Mouse (Mus musculus): ENCODE measurements at regions not wholly inside any gene's neighbourhood (a gene's known extent, or its start where the extent isn't known, plus 50 kb on each side); places are given as distances from the start of the nearest gene placed in this dataset.

DNA sequence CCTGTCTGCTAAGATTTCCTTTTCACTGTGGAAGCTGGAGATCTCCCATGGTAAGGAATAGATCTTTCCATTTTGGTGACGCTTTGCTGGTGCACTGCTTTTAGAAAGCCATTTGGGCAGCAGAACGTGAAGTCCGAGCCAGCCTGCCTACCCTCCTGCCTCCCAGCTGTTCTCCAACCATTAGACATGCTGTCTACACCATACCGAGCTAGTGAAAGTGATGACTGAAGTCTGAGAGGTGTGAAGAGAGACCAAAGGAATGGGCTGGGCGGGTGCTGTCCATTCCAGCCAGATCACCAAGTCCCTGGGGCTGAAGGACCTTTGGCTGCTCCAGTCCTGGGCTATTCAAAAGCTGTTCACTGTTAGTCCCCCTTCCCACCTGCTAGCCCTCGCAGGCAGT, 360.3 kb upstream of the Gm5148 start:
- H3K4me1 ChIP-seq (ENCODE audit: control insufficient read depth, insufficient read depth, low read length) = no peaks in the 10 kb centered on the region
- TF ChIP-seq POLR2A (IDR thresholded peaks at IDR 0.05; ENCODE audit: borderline replicate concordance, extremely low read depth, low read depth, low read length) = no peak
- TF ChIP-seq CTCF (IDR thresholded peaks at IDR 0.05; ENCODE audit: insufficient read depth, low read length) = no peak
- WGBS = 66% methylated on average over 6 of the region's 6 CpGs
- H3K4me3 ChIP-seq (replicated peaks; ENCODE audit: extremely low read depth, low read depth, low read length) = no peak overlapping the region
- no peak for DNase-seq

DNA sequence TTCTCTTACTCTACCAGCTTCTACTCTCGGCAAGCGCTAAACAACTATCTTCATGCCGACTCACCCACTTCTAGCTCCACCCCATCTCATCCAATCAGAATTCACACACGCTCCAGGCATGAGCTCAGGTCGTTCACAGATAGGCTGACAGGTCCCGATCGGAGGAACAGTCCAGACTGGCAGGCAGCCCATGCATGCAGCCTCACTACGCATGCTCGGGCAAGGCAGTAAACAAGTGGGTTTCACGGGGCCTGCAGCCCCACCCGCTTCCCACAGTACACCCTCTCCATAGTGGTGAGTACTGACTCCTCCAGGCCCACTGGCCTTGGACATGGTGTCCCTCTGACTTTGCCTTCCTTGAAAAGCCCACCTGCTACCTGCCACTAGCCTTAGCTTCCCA, 358.1 kb upstream of the Gm5148 start:
- no peaks in the 10 kb centered on the region for H3K4me1 ChIP-seq (ENCODE audit: control insufficient read depth, insufficient read depth, low read length)
- no peak for TF ChIP-seq CTCF (IDR thresholded peaks at IDR 0.05; ENCODE audit: insufficient read depth, low read length)
- no peak for TF ChIP-seq POLR2A (IDR thresholded peaks at IDR 0.05; ENCODE audit: borderline replicate concordance, extremely low read depth, low read depth, low read length)
- no peak overlapping the region for H3K4me3 ChIP-seq (replicated peaks; ENCODE audit: extremely low read depth, low read depth, low read length)
- DNase-seq = no peak
- WGBS = 79% methylated on average over 11 of the region's 11 CpGs

DNA sequence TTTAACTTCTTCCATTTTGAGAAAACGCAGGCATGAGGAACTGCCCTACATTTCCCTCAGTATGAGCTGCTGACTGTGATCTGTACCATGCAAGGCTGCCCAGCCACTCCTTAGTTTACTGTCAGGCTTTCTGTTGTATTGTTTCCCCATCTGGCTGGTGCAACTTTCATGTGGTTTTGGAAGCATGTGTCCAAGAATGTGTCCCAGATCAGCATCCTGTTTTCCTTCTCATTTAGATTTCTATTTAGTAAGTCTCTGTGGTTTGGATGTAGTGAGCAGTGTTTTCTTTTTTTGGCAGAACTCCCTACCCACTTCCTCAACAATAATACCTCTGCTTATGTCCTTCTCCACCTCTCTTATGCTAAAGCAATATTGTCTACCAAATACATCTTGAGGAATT, 352.5 kb upstream of the Gm5148 start:
- 44% methylated on average over 1 of the region's 1 CpGs for WGBS
- Histone ChIP-seq H3K4me1 (ENCODE audit: control insufficient read depth, insufficient read depth, low read length) (no peaks in the 10 kb centered on the region), H3K4me3 (replicated peaks; ENCODE audit: extremely low read depth, low read depth, low read length) (no peak overlapping the region)
- no peak for DNase-seq
- TF ChIP-seq CTCF (IDR thresholded peaks at IDR 0.05; ENCODE audit: insufficient read depth, low read length) (no peak), POLR2A (IDR thresholded peaks at IDR 0.05; ENCODE audit: borderline replicate concordance, extremely low read depth, low read depth, low read length) (no peak)

DNA sequence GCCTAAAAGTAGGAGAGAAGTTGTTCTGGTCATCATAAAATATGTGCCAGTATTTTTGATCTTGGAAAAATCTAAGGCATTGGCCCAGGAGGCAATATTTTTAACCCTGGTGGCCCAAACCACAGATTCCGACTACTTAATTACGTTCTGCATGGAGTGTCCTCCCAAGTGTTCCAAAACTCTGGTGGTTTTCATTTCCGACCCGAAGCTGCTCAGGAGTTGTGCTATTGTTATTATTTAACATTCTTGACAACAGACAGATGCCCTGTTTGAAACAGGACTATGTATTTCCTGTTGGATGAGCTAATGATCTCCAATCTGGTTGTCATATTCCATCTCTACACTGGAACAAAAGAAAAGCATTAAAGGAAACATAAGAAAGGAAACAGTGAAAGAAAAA, 349.7 kb upstream of the Gm5148 start:
- Histone ChIP-seq H3K4me1 (ENCODE audit: control insufficient read depth, insufficient read depth, low read length) (no peaks in the 10 kb centered on the region), H3K4me3 (replicated peaks; ENCODE audit: extremely low read depth, low read depth, low read length) (no peak overlapping the region)
- WGBS = 55% methylated on average over 4 of the region's 4 CpGs
- TF ChIP-seq CTCF (IDR thresholded peaks at IDR 0.05; ENCODE audit: insufficient read depth, low read length) (no peak), POLR2A (IDR thresholded peaks at IDR 0.05; ENCODE audit: borderline replicate concordance, extremely low read depth, low read depth, low read length) (no peak)
- no peak for DNase-seq

DNA sequence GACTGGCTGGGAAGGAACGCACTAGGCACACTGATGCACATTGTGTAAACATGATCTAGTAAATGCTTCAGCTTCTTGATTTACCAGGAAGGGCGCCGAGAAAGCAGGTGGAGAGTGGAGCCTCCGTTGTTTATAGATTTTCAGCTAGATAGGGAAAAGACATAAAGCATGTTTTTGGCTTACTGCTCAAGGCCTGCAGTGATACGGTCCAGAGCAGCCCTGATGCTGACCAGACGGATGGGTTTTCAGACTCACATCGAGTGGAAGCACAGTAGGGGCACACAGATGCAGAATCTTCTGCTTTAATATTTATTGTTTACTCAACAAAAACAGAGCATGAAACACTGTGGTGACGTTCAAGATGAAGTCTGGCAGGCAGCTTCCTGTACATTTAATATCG, 331.3 kb upstream of the Gm5148 start:
- H3K4me1 ChIP-seq (ENCODE audit: control insufficient read depth, insufficient read depth, low read length) = no peaks in the 10 kb centered on the region
- 49% methylated on average over 9 of the region's 9 CpGs for WGBS
- TF ChIP-seq POLR2A (IDR thresholded peaks at IDR 0.05; ENCODE audit: borderline replicate concordance, extremely low read depth, low read depth, low read length) = no peak
- TF ChIP-seq CTCF (IDR thresholded peaks at IDR 0.05; ENCODE audit: insufficient read depth, low read length) = no peak
- DNase-seq = no peak
- no peak overlapping the region for H3K4me3 ChIP-seq (replicated peaks; ENCODE audit: extremely low read depth, low read depth, low read length)

DNA sequence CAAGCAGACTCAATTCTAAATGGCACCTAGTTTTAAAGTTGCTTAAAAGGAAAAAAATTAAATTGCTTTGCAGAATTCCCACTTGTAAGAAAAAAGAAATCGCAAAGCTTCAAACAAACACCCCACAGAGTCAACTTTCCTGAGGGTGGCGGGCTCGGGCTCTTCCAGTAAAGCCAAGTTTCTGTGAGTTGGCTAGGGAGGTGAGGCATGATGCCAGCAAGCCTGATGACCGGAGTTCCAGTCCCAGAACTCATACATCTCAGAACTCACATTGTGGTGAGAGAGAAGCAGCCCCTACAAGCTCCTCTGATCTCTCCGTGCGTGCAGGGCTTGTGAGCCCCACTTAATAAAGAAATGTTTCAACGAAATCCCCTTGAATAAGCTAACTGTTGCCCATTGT, 328.7 kb upstream of the Gm5148 start:
- TF ChIP-seq CTCF (IDR thresholded peaks at IDR 0.05; ENCODE audit: insufficient read depth, low read length) (no peak), POLR2A (IDR thresholded peaks at IDR 0.05; ENCODE audit: borderline replicate concordance, extremely low read depth, low read depth, low read length) (no peak)
- DNase-seq = no peak
- no peaks in the 10 kb centered on the region for H3K4me1 ChIP-seq (ENCODE audit: control insufficient read depth, insufficient read depth, low read length)
- WGBS = 73% methylated on average over 7 of the region's 7 CpGs
- H3K4me3 ChIP-seq (replicated peaks; ENCODE audit: extremely low read depth, low read depth, low read length) = no peak overlapping the region

DNA sequence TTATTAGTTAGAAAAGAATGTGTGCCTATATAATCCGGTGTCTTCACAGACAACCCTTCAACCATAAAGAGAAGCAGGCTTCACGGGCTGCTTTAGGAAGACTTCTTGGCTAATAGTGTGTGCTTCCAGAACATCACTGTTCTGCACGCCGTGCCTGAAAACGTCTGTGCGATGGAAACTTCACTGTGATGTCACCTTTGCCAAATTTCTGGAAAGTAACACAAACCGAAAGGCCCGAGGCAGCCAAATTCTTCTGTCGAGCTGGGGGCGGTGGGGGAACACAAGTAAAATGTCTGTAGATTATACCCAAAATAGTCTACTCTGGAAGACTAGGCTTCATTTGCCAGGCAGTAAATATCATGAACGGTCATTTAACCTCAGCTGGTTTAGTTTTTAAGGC, 327.5 kb upstream of the Gm5148 start:
- no peak for DNase-seq
- WGBS = 83% methylated on average over 11 of the region's 11 CpGs
- Histone ChIP-seq H3K4me1 (ENCODE audit: control insufficient read depth, insufficient read depth, low read length) (no peaks in the 10 kb centered on the region), H3K4me3 (replicated peaks; ENCODE audit: extremely low read depth, low read depth, low read length) (no peak overlapping the region)
- no peak for TF ChIP-seq POLR2A (IDR thresholded peaks at IDR 0.05; ENCODE audit: borderline replicate concordance, extremely low read depth, low read depth, low read length)
- no peak for TF ChIP-seq CTCF (IDR thresholded peaks at IDR 0.05; ENCODE audit: insufficient read depth, low read length)

GRCm38 (mm10) chr3:38050856-38051255, 326.6 kb upstream of the Gm5148 start:
- no peak overlapping the region for H3K4me3 ChIP-seq (replicated peaks; ENCODE audit: extremely low read depth, low read depth, low read length)
- H3K4me1 ChIP-seq (ENCODE audit: control insufficient read depth, insufficient read depth, low read length) = no peaks in the 10 kb centered on the region
- WGBS = 72% methylated on average over 9 of the region's 9 CpGs
- DNase-seq = no peak
- no peak for TF ChIP-seq CTCF (IDR thresholded peaks at IDR 0.05; ENCODE audit: insufficient read depth, low read length)
- TF ChIP-seq POLR2A (IDR thresholded peaks at IDR 0.05; ENCODE audit: borderline replicate concordance, extremely low read depth, low read depth, low read length) = no peak

GRCm38 (mm10) chr3:38050366-38050765, 326.1 kb upstream of the Gm5148 start:
- H3K4me3 ChIP-seq (replicated peaks; ENCODE audit: extremely low read depth, low read depth, low read length) = no peak overlapping the region
- DNase-seq = no peak
- TF ChIP-seq POLR2A (IDR thresholded peaks at IDR 0.05; ENCODE audit: borderline replicate concordance, extremely low read depth, low read depth, low read length) (no peak), CTCF (IDR thresholded peaks at IDR 0.05; ENCODE audit: insufficient read depth, low read length) (no peak)
- 75% methylated on average over 1 of the region's 1 CpGs for WGBS
- no peaks in the 10 kb centered on the region for H3K4me1 ChIP-seq (ENCODE audit: control insufficient read depth, insufficient read depth, low read length)

DNA sequence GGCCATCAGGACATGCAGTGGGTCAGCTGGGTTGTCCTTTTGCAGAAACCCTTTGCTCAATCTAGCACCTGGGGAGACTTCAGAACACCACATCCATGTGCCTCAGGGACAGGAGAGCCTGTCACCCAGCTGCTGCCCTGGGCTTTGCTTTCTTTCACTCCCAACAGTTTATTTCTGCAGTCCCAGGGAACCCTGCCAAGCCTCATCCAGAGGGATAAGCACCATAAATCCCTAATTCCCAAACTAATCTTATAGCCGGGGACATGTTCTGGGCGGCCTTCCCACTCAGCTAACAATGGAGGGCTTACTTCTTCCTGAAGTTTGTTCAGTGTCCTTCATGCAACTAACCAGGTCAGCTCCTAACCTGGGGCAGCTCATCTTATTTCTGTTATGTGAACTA, 325.0 kb upstream of the Gm5148 start:
- Histone ChIP-seq H3K4me1 (ENCODE audit: control insufficient read depth, insufficient read depth, low read length) (no peaks in the 10 kb centered on the region), H3K4me3 (replicated peaks; ENCODE audit: extremely low read depth, low read depth, low read length) (no peak overlapping the region)
- no peak for DNase-seq
- 71% methylated on average over 2 of the region's 2 CpGs for WGBS
- TF ChIP-seq CTCF (IDR thresholded peaks at IDR 0.05; ENCODE audit: insufficient read depth, low read length) = no peak
- no peak for TF ChIP-seq POLR2A (IDR thresholded peaks at IDR 0.05; ENCODE audit: borderline replicate concordance, extremely low read depth, low read depth, low read length)

- TF ChIP-seq CTCF (IDR thresholded peaks at IDR 0.05; ENCODE audit: insufficient read depth, low read length) (no peak), POLR2A (IDR thresholded peaks at IDR 0.05; ENCODE audit: borderline replicate concordance, extremely low read depth, low read depth, low read length) (no peak)
- no peak for DNase-seq
- H3K4me1 ChIP-seq (ENCODE audit: control insufficient read depth, insufficient read depth, low read length) = no peaks in the 10 kb centered on the region
- WGBS = 72% methylated on average over 4 of the region's 4 CpGs
- no peak overlapping the region for H3K4me3 ChIP-seq (replicated peaks; ENCODE audit: extremely low read depth, low read depth, low read length)
Observed at GRCm38 (mm10) chr3:38047445-38047844, 323.2 kb upstream of the Gm5148 start.

Measured in lung, adult 2 months (tissue).